Mouse (Mus musculus) T-helper 17 cell (primary cell): Measurements from ENCODE around the gene 4930595D18Rik.

Experiments
- in situ Hi-C, 2 experiments: fragments of 300-600 bp; cut with MboI, MseI; formaldehyde crosslinking; loops; 1 replicate in 1 of 2; 2 replicates in 1 of 2; pipeline ENCODE4 v1.15.1; 2025; ENCODE audit warnings: high pct_unique_total_duplicates in 2 of 2

Gene 4930595D18Rik

DNA sequence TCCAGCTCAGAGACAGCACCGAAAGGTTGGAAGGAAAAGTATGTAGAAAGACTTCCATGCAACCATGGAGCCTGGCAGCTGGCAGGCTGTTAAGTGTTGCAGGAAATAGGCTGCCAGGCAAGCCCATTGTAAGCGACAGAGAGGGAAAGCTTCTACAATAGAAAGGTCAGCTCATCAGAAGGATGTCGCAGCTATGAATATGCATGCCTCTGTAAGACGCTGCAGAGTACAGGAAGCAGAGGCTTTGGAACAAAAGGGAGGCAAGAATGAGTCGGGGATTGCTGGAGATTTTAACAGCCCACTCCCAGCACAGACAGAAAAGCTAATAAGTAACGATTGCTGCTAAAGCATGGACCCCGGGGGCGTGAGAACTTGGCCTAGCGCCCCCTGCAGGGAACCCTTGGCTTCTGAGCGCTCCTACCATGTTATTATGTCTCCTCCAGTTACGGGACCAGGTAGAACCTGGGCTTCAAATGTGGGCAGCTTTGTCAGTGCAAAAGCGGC, 41.2 kb downstream of the 4930595D18Rik start:
- in situ Hi-C loops: loop anchor here in 1 of 2 experiments (10.0 kb wide), 1 partner anchor 848 kb away; no protein-coding TSS in a partner anchor

DNA sequence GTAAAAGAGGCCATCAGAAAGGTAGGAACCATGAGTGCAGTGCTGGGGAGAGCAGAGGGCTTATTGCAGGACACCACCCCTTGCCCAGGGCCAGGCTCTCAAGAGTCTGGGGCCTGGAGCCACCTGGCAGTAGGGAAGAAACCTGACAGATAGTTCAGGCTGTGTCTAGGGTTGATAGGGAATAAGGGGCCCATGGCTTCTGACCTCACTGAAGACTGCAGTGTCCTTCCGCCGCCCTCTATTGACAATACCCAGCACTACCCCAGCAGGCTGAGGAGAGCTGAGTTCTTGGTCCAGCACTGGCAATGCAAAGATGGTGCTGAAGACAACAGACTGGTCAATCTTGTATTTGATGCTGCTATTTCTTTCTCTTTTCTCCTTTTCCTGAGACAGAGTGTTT, 47.2 kb downstream of the 4930595D18Rik start:
- in situ Hi-C loops: no loop called here

DNA sequence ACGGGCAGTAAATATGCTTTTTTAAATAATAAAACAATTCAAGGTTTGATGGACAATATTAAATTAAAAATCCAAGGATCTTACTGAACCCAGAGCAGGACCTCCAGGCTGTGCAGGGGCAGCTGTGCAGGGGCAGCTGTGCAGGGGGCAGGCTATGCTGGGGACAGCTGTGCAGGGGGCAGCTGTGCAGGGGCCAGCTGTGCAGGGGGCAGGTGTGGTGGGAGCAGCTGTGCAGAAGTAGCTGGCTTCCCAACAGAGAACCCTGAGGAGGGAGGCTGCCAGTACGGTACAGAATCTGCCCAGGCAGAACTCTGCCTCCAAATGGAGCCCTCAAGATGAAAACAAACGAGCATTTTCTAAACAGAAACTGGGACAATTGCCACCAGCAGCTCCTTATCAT, 48.3 kb downstream of the 4930595D18Rik start:
- in situ Hi-C loops: no loop called here

GRCm38 (mm10) chr12:111134791-111135733, 49.2 kb downstream of the 4930595D18Rik start:
- in situ Hi-C loops: no loop called here

DNA sequence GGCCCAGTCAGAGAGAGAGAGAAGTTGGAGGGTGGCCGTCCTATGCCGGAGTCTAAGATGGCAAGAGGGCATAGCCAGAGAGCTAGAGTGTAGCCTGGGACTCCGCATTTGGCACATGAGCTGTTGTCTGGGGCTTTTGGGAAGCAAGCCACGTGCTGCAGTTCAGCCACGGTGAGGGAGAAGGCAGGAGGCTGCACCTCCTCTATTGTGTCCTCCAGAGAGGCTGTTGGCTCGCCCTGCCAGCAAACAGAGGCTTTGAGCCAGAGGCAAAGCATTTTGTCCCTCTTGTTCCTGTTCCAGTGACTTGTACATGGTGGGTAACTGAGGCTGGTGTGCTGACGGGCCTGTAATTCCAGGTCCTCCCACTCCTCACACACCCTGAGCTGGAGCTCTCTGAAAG, 50.1 kb downstream of the 4930595D18Rik start:
- in situ Hi-C loops: no loop called here

GRCm38 (mm10) chr12:111125666-111126065, 58.6 kb downstream of the 4930595D18Rik start:
- in situ Hi-C loops: no loop called here

GRCm38 (mm10) chr12:111124601-111125260, 59.6 kb downstream of the 4930595D18Rik start:
- in situ Hi-C loops: no loop called here

GRCm38 (mm10) chr12:111122332-111122852, 61.9 kb downstream of the 4930595D18Rik start:
- in situ Hi-C loops: no loop called here

GRCm38 (mm10) chr12:111120976-111121645, 63.2 kb downstream of the 4930595D18Rik start:
- in situ Hi-C loops: no loop called here

- in situ Hi-C loops: no loop called here
Measured at GRCm38 (mm10) chr12:111119506-111120085, 64.7 kb downstream of the 4930595D18Rik start.

DNA sequence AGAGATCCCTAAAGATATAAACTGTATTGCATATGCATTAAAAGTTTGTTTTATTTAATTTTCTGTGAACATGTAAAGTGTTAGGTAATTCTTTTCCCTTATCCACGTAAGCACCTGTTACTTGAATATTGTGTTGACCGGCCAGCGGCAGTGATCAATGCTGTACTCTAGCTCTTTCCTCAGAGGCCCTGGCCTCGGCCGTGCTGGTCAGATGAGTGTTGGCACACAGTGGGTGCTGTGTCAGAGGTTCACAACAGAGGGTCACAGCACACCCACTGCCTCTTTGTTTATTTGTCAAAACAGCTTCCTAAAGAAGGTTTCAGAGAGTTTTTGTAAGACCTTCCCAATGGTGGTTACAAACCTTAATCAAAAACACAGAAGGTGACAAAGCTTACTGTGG, 69.7 kb downstream of the 4930595D18Rik start:
- in situ Hi-C loops: no loop called here

- in situ Hi-C loops: no loop called here
Measured at GRCm38 (mm10) chr12:111111176-111111575, 73.1 kb downstream of the 4930595D18Rik start.
